Mouse (Mus musculus) mature B cell (primary cell): ENCODE results near the gene Prdm16.

ENCODE experiments used
- in situ Hi-C: fragments of 300-500 bp; cut with MboI; formaldehyde crosslinking; loops from 2 replicates; pipeline ENCODE4 v1.14.3; 2019

Prdm16 gene

GRCm38 (mm10) chr4:154480143-154480542 is 156.5 kb downstream of the Prdm16 start:
- in situ Hi-C loops, result no loop called here

GRCm38 (mm10) chr4:154478933-154479613 is 157.6 kb downstream of the Prdm16 start:
- in situ Hi-C loops, result no loop called here

GRCm38 (mm10) chr4:154473571-154474307 is 162.9 kb downstream of the Prdm16 start:
- in situ Hi-C loops, result no loop called here

- in situ Hi-C loops, result no loop called here
Measured at GRCm38 (mm10) chr4:154472569-154472968, 164.1 kb downstream of the Prdm16 start.

- in situ Hi-C loops, result no loop called here
Measured at GRCm38 (mm10) chr4:154471447-154472101, 165.1 kb downstream of the Prdm16 start.

GRCm38 (mm10) chr4:154466305-154466704 is 170.4 kb downstream of the Prdm16 start:
- in situ Hi-C loops, result no loop called here

- in situ Hi-C loops, result no loop called here
Measured at GRCm38 (mm10) chr4:154465123-154465522, 171.6 kb downstream of the Prdm16 start.

GRCm38 (mm10) chr4:154460021-154460420 is 176.7 kb downstream of the Prdm16 start:
- in situ Hi-C loops, result no loop called here

GRCm38 (mm10) chr4:154457756-154458155 is 178.9 kb downstream of the Prdm16 start:
- in situ Hi-C loops, result no loop called here

GRCm38 (mm10) chr4:154456265-154456822 is 180.3 kb downstream of the Prdm16 start:
- in situ Hi-C loops, result no loop called here

- in situ Hi-C loops, result no loop called here
Measured at GRCm38 (mm10) chr4:154450441-154450840, 186.2 kb downstream of the Prdm16 start.

GRCm38 (mm10) chr4:154450036-154450435 is 186.6 kb downstream of the Prdm16 start:
- in situ Hi-C loops, result no loop called here

- in situ Hi-C loops, result no loop called here
Measured at GRCm38 (mm10) chr4:154449343-154449742, 187.3 kb downstream of the Prdm16 start.

- in situ Hi-C loops, result no loop called here
Measured at GRCm38 (mm10) chr4:154445721-154446120, 191.0 kb downstream of the Prdm16 start.

GRCm38 (mm10) chr4:154442645-154443304 is 193.9 kb downstream of the Prdm16 start:
- in situ Hi-C loops, result no loop called here

GRCm38 (mm10) chr4:154439455-154440052 is 197.1 kb downstream of the Prdm16 start:
- in situ Hi-C loops, result no loop called here

GRCm38 (mm10) chr4:154438610-154439009 is 198.1 kb downstream of the Prdm16 start:
- in situ Hi-C loops, result no loop called here

- in situ Hi-C loops, result no loop called here
Measured at GRCm38 (mm10) chr4:154429770-154430169, 206.9 kb downstream of the Prdm16 start.

GRCm38 (mm10) chr4:154426901-154427300 is 209.8 kb downstream of the Prdm16 start:
- in situ Hi-C loops, result no loop called here

GRCm38 (mm10) chr4:154425284-154425683 is 211.4 kb downstream of the Prdm16 start:
- in situ Hi-C loops, result no loop called here

GRCm38 (mm10) chr4:154424681-154425080 is 212.0 kb downstream of the Prdm16 start:
- in situ Hi-C loops, result no loop called here
